Mouse (Mus musculus): ENCODE data around the gene H2al1g. TPM values are rescaled to one million over a fixed set of nuclear protein-coding genes. Genes with fewer than 3 reads are reported as not detected.

The H2al1g gene
- total RNA-seq, 4 experiments from 2014 or later: not detected

Other genes with a start within 250 kb of the H2al1g start
- not detected for gene H2al1a, start 19.0 kb upstream of the H2al1g start, total RNA-seq (2022)
- not detected for gene H2al1b, start 15.8 kb upstream of the H2al1g start, total RNA-seq (2022)
- gene H2al1c, start 12.6 kb upstream of the H2al1g start, total RNA-seq (2022): not detected
- gene H2al1d, start 9.4 kb upstream of the H2al1g start, total RNA-seq (2022): not detected
- under 1 TPM in 1 of 4 experiments, not detected in 3; 0.78 TPM for gene H2al1e, start 6.3 kb upstream of the H2al1g start, total RNA-seq (2022)
- not detected for gene H2al1f, start 3.1 kb upstream of the H2al1g start, total RNA-seq (2022)
- not detected for gene H2al1h, start 3.2 kb downstream of the H2al1g start, total RNA-seq (2022)
- gene H2al1i, start 6.4 kb downstream of the H2al1g start, total RNA-seq (2022): not detected
- not detected for gene H2al1j, start 9.6 kb downstream of the H2al1g start, total RNA-seq (2022)

Measured in left cerebral cortex, adult 8-10 months (tissue).